Mouse (Mus musculus) layer of hippocampus, adult 9-11 months (tissue): Measurements from ENCODE around the gene Lrp4.

Experiments
- DNase-seq: peaks from one replicate; pipeline ENCODE4 v3.0.0; 2022

The Lrp4 gene

GRCm38 (mm10) chr2:91492071-91492635 is 34.8 kb downstream of the Lrp4 start:
- DNase-seq, result no peak

GRCm38 (mm10) chr2:91493981-91494380 is 36.7 kb downstream of the Lrp4 start:
- DNase-seq, result no peak

DNA sequence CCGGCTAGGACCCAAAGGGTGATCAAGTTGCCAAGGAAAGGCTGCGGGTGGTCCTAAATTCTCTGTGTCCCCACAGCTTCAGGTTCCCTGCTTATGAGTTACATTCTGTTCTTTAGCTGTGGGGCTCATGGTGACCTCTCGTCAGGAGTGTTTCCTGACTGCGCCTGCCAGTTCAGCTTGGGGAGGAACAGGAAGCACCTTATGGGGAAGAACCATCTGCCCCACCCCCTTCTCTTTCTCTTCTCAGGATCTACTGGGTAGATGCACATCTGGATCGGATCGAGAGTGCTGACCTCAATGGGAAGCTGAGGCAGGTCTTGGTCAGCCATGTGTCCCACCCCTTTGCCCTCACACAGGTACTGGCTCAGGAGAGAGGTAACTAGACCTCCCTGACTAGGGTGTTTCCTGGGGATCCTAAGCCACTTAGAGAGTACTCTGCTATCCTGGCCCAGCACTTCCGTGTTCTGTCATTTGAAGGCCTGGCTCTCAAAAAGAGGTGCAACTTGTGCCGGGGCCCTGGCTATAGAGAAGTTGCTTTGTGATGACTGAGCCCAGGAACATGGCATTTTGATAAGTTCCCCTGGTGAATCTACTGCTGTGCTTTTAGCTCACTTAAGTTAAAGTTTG is 40.9 kb downstream of the Lrp4 start:
- no peak for DNase-seq

GRCm38 (mm10) chr2:91508076-91508475 is 50.8 kb downstream of the Lrp4 start:
- DNase-seq, result no peak

- DNase-seq, result peak; percentile 73
Observed at GRCm38 (mm10) chr2:91517186-91517585, 59.9 kb downstream of the Lrp4 start.

DNA sequence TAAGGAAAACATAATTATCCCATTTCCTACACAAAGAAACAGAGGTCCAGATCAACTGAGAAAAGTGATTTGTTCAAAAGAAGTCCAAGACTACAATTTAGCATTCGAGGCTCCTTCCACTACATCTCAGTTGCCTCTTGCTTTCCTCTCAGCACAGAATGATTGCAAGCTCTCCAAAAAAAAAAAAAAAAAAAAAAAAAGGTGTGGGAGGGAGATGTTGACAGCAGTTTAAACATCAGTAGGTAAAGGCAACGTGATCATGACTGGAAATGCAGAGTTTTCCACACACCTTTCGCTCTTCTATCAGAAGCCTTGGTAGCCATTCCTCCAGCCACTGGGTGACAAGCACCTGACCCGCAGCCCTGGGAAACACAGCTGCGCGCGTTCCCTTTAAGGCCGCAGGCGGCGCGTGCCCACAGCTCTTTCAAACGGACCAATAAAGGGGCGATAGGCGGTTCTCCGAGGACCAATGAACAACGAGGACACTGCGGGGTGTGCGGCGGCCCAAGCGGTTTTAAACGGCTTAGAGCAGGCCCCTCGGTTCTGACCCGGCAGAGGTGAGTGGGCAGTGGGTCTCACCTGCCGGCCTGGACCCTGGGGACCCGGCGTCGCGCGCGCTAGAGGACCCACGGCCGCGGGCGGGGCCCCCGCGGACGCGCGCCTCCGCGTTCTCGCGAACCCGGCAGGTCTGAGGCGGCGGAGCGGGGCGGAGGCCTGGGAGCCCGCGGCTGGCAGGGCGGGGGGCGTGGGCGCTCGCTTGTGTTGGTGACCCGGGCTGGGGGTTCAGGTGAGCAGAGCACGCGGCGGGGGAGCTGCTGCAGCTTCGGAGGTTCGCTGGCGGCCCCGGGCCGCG is 69.2 kb downstream of the Lrp4 start, which contains the start of gene Ckap5:
Gene Ckap5, plus strand, starts transcription at position 469 of the 853 bp plus-strand sequence.
- peak; percentile 94 for DNase-seq

- no peak for DNase-seq
Observed at GRCm38 (mm10) chr2:91527147-91527486, 69.8 kb downstream of the Lrp4 start.

DNA sequence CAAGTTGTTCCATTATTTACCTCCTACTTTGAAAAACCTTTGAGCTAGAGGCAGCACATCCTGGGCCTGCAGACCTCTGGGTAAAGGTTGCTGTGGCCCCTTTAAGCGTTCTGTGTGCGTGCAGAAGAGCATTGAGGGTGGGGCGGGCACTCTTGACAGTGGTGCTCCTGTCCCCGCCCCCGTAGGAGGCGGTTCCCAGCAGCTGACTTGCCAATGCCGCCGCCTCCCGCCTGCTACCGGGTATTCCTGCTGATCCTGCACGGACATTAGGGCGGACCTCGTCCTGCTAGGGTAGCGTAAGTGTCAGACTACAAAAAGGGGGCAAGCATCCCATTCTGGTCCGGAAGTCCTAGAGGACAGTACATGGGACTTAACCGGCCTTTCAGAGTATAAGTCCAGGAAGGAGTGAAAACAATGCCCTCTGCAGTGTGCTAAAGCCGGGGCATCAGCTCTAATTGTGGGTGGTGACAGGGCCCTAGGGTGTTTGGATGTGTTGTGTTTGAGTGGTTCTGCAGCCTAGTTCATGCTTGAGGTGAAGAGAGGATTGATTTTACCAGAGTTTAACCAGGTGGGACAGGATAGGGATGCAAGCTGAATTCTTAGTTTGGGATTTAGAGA is 80.4 kb downstream of the Lrp4 start:
- DNase-seq, result peak; percentile 84
